Mouse (Mus musculus): ENCODE results near the gene Galntl5.
"Not testable (repeated sequence)": the region's sequence is repeated elsewhere in the genome, so short reads cannot be mapped to it uniquely, and the experiment has no call there.

Galntl5 gene

DNA sequence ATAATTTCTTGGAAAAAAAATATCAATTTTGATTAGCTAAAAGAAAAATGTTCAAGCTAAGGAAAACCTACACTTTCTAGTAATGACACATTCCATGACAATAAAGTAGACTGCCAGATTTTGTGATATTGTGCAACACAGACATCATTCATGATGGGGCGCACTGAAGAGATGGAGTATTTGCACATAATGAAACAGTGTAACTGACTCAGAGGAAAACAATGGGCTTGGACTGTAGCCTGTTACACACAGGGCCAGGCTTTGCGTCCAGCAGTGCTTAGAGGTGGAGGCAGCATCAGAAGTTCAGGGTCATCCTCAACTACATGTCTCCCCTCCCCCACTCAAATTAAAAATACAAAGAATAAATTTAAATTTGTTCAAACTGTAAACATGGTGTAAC is 9.3 kb downstream of the Galntl5 start:
- no peak for DNase-seq (ENCODE audit: low spot score)

DNA sequence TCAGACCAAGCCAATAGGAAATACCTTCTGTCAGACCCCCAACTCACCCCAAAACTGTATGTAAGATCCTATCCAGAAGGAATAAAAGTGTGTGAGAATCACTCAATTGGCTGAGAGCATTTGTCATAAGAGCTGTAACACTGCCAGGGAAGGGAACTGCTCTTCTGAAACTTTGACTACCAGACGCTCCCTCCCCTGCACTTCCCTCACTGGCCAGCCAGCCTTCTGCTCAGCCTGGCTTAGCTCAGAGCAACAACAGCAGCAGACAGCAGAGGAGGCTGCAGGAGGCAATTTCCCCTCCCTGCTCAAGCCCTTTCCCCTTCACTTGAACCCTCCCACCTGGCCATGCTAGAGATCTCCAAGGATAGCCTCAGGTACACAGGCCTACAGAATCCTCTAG is 30.6 kb downstream of the Galntl5 start:
- no peak for DNase-seq (ENCODE audit: low spot score)

DNA sequence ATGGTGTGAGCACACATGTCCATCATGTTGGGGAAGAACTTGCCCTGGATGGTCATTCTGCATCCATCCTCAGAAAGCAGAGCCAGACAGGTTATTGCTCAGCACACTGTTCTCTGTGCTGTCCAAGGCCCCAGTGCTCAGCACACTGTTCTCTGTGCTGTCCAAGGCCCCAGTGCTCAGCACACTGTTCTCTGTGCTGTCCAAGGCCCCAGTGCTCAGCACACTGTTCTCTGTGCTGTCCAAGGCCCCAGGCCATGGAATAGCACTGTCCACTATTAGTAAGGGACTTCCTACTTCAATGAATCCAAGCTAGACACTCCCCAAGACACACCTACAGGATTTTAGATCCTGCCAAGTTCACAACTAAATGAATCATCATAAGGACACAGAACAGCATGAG is 32.0 kb downstream of the Galntl5 start:
- DNase-seq (ENCODE audit: low spot score) = not testable (repeated sequence)

DNA sequence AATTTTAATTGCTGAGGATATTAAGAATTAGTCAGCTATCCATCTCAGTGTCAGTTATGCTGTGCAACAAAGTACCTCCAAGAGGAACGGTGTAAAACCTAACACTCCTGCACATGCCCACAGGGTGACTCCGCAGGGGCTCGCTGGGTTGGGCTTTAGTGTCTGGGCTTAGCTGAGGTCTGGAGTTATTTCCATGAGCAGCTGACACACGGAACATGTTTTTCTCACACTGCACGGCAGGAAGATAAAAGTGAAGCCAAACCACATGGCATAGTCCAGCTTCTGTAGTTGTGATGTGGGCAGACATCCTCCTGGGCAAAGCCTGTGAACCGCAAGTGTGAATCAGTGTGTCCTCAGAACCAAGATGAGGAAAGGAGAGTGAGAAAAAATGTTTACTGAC is 33.7 kb downstream of the Galntl5 start:
- no peak for DNase-seq (ENCODE audit: low spot score)

DNA sequence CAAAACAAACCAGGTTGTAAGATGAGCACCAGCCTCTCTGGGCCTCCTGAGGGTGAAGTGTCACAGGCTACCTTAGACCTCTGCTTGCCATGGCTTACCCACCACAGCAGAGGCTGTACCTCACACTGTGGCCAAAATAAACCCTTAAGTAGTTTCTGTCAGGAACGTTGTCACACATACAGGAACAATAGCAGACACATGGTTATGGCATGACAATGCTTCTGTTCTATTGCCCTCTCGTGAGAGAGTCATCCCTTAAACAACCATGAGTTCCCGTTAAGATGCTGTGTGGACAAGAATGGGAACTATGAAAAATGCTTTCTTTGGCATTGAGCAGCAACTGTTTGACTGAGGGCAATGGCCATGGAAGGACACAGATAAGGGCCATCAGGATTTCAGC is 40.3 kb downstream of the Galntl5 start, which contains the start of gene Galnt11:
Galnt11 (plus strand) TSS at position 301 of the 400 bp plus-strand sequence.
- DNase-seq (ENCODE audit: low spot score) = no peak

DNA sequence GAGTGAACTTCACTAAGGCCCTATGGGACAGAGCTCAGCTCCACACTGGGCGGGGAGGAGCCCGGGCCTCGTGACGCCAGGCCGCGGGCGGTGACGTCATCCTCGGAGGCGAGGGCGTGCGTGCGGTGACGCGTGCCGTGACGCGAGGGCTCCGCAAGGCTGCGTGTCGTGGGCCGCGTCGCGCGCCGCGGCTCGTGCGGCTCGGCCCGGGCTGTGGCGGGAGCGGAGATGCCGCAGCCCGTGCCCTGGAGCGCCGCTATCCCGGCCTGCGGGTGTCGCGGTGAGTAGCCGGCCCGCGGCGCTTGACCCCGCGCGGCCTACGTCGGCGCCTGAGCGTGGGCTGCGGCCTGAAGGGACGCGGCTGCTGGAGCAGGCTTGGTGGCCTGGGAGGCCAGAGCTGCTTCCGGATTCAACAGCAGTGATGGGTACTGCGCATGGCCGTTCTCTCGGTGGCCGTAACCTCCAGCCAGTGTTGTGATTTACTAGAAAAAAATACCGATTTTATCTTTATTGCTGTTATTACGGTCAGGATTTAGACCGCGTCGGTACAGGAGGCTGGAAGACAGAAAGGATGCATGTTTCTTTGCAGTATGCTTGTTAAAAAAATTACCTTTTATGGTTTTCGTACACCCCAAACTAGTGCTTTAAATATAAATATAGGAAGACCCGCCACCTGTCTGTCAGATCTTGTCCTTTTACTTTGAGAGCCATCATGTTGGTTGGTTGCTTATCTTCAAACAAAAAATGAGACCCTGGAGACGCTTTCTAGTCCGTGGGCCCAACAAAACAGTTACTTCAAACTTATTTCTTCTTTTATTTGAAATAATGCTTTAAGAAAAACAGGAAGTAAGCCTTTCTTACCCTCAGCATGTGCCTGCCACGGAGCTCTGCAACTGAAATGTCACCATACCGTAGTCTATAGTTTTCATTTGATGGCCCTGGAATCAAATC is 41.8 kb downstream of the Galntl5 start, which contains the start of gene E130116L18Rik:
E130116L18Rik (minus strand) TSS at position 402 of the 951 bp plus-strand sequence.
- DNase-seq (ENCODE audit: low spot score) = peak; percentile 64

DNA sequence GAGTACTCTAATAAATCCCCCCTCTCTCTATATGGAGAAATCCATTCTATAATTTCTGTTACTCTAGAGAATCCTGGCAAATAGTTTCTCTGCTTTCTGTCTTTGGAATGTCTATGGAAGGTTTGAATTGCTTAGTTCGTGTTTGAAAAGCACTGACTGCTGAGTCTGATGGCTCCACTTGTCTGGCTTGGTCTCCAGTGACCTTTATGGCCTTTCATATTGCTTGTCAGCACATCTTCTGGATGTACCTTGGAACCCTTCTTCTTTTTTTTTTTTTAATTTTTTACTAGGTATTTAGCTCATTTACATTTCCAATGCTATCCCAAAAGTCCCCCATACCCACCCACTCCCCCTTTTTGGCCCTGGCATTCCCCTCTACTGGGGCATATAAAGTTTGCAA is 43.1 kb downstream of the Galntl5 start:
- not testable (repeated sequence) for DNase-seq (ENCODE audit: low spot score)

DNA sequence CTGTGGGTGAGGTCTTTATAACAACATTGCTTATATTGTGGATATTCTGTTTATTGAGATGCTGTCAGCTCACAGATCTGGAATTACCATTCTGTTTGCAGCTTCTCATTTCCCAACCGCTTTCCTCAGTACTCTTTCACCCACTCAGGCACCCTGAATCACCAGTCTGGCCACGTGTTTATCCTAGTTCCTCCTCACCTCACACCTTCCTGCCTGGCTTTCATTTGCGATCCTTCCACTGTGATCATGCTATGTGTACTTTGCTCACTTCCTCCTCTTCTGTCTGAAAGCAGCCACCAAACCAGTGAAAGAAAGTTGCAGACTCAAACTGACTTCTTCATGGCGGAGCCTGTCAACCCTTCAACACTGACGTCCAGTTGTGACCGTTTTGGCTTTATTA is 61.8 kb downstream of the Galntl5 start:
- no peak for DNase-seq (ENCODE audit: low spot score)

DNA sequence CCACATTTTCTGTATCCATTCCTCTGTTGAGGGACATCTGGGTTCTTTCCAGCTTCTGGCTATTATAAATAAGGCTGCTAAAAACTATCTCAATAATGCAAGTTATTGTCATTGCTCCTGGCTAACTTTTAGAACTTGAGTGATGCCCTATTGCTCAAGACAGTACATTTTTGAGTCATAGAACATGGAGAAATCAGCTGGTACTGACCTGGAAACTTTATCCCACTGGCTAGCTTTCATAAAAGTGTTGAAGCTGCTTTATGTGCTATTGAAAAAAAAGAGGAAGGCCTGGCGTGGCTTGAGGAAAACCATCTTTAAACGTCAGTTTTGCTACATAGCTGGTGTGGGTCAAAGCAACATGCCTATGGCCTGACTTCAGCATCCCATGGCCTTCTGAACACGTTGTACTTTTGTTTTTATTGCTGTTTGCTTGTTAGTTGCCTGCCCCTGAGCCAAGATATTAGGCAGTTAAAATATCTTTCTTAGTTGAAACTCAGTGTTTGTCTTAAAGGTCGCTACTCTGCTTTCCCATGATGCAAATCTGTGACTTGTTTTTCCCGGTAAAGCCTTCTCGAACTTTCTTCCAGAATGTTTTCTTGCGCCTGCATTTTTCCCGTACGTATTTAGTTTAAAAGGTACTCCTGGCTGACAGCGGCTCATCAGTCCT is 64.7 kb downstream of the Galntl5 start:
- DNase-seq (ENCODE audit: low spot score) = no peak

DNA sequence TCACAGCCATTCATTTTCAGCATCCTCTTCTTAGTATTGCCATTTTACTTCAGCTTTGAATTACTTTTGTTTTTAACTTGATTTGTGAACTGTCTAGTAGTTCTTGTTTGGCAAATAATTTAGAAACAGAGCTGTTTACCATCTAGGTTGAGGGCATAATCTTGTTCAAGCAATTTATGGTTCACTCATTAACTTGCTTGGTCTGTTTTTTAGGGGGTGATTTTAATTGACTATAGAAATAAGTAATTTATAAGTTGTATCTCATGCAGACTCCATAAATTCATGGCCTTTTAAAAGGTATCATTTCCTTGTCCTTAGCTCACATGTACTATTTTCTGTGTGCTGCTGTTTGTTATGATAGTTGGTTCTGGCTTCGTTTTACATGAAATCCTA is 65.2 kb downstream of the Galntl5 start:
- no peak for DNase-seq (ENCODE audit: low spot score)

DNA sequence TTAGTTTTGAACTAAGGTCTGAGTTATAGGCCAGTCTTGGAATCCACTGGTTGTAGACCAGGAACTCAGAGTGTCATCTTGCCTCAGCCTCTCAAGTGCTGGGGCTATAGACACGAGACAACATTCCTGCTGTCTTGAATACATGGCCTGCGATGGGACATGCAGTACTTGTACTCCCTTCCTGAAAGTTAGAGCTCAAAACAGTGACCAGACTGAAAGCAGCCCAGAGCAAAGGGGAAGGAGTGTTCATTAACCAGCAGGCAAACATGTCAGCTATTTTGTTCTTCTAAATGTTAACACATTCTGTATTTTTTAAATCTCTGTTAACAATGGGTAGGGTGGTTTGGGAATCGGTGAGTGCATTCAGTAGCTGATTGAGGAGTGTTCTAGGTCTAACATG is 65.8 kb downstream of the Galntl5 start:
- DNase-seq (ENCODE audit: low spot score) = no peak

DNA sequence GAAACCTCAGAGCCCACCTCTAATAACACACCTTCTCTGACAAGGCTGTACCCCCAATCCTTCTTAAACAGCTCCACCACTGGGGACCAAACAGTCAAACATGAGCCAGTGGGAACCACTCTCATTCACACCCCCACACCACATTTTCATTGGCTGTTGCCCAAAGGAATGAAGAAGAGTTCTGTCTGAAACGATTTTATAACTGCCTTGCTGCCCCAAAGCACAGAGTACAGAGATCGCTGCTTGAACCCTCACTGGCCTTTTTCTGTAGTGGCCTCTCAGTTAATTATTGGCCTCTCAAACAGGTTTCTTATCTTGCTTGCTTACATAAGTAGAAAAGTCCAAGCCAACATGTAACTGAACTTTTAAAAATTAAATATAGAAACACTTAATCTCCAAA is 71.2 kb downstream of the Galntl5 start:
- DNase-seq (ENCODE audit: low spot score) = no peak

DNA sequence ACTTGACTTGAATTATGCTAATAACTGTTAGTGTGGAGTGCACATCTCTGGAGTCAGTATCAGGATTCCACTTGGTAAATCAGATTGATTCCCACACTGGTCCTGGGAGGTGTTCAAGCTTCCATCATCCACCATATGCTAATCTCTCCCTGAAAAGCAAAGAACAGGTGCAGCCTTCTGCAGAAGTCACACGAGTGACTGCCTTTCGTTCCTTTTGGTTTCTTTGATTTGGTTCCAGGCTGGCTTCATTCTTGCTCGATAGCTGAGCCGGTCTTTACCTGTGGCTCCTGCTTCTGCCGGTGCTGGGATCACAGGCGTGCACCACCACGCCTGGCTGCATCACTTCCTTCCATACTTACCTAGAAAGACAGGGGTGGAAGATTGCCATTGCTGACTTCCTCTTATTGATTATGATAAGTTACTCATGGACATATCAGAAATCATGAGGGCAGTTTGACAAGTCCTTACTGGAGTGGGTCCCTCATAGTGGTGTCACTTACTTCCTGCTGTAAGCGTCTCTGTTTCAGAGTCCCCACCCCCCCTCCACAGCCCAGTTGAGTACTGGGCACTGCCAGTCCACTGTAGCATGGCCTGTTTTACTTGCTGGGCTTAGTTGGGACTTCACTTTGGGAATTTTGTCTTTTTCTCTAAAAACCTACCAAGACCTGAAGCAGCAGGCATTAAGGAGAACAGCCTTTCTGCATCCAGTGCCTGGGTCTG is 71.7 kb downstream of the Galntl5 start:
- DNase-seq (ENCODE audit: low spot score) = no peak

DNA sequence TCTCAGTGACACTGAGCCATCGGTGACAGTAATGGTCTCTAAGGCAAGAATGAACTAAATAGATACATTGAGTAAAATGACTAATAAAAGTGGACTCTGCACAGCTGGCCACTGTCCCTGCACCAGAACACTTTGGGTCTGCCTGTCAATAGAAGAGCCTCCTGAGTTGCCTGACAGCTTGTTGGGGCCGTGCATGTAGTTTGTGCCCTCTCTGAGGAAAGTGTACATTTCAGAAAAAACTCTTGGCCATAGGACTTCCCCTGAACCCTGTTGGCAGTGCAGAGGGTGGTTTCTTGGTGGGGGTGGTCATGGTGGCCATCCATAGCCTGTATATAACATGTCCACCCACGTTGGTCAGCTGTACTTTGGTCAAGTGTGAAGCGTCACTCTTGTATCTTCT is 73.2 kb downstream of the Galntl5 start:
- DNase-seq (ENCODE audit: low spot score) = no peak

DNA sequence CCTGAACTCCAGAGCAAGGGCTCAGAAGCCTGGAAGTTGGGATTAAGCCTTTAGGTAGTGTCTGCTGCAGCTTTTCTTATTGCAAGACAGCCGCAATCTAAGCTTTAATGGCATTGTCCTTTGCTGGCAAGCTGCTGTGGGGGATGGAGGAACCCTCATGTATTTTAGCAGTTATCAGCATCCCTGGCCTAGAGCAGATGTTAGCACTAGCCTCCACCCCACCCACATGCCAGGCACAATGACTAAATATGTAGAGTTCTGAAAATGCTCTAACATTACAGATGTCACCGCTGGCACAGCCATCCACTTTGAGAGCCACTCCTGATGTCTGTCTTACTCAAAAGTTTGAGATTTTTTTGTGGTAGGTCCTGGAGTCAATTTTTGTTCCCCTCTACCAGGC is 75.4 kb downstream of the Galntl5 start:
- DNase-seq (ENCODE audit: low spot score) = no peak

DNA sequence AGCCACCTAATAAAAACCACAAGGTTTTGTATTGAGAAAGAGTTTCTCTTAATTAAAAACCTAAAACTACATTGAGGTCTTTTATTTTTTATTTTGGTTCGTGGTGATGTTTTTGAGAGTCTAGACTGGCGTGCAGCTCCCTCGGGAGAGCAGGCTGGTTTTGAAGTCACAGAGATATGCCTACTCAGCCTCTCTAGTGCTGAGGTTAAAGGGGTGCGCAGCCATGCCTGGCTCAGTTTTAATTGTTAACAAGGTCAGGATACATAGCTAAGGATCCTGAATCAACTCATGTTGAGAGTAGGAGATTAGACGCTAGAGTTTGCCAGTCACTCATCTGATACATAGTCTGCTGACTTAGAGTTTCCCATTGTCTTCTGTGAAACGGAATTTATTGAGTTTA is 80.2 kb downstream of the Galntl5 start:
- no peak for DNase-seq (ENCODE audit: low spot score)

DNA sequence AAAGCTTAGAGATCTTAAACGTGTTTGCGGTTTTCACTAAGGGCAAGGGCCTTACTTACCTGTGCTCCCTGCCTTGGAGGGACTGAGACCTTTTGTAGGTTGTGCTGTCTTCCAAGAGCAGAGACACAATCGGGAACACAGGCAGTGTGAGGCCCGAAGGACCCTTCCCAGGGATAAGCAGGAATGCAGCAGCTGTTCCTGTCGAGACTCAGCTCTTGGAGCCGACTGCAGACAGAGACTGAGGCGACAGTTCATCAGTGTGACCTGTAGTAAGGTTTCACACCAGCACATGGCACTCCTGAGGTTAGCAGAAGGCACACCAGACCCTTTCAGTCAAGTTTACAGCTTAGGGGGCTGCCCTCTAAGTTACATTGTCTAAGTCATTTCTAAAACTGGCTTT is 81.0 kb downstream of the Galntl5 start:
- DNase-seq (ENCODE audit: low spot score) = no peak

DNA sequence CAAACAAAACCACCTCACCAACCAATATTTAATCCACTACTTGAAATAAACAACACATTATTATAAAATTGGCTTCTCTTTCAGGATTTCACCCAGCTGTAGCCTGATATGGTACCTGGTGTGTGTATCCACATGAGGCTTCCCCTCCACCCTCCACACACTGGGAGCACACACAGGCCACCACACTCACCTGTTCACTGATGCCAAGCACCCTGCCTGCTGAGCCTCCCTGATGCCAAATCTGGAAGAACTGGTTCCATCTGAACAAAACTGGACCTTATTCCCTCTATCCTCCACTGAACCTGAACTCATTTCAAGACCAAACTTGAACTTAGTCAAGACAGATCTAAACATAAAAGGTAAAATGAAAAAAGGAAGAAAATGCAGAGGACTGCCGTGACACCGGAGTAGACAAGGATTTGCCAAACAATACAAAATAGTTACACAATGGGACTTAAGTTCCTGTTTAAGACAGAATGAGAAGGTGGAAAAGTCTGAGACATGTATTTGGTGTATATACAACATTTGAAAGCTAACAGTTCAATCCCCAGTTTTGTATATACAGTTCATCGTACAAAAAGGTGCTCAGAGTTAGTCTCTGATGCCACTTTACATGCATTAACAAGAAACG is 87.1 kb downstream of the Galntl5 start:
- DNase-seq (ENCODE audit: low spot score) = no peak
